Mouse (Mus musculus): ENCODE measurements around the gene Gm20696.

DNA sequence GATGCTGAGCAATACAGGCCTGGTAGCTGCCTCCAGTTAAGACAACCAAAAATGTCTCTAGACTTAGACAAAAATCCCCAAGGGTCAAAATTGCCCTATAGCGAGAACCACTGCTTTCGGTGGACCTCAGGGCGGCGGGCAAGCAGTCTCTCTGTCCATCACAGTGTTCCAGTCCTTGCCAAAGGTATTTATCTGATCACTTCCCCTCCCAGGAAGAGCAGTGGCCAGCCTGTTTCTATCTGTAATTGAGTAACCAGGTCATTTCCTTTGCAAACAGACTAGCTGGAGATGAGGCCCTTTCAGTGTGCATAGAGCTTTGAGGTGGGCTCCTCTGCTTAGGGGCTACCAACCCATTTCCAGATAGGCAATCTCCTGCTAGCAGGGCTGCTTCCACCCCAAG is 134.1 kb downstream of the Gm20696 start:
- no peak for TF ChIP-seq TAL1 (IDR thresholded peaks at IDR 0.05; ENCODE audit: low read length)
- no peak for TF ChIP-seq GATA1 (IDR thresholded peaks at IDR 0.05; ENCODE audit: low read length)
